Mouse (Mus musculus) G1E (cell line): Measurements from ENCODE around the gene Gm42742. TPM values are rescaled to one million over a fixed set of nuclear protein-coding genes. Genes with fewer than 3 reads are reported as not detected.

Experiments used
- ATAC-seq: 2 replicates; pipeline ENCODE4 v1.8.0; 2016; ENCODE audit warnings: mild to moderate bottlenecking; ENCODE audit not compliant: insufficient number of reproducible peaks, poor library complexity, low FRiP score, severe bottlenecking; ENCODE audit errors: extremely low read depth
- DNase-seq: peaks from one replicate; pipeline ENCODE4 v3.0.0; 2012; ENCODE audit warnings: low spot score
- H3K27me3 ChIP-seq: 2 replicates; pipeline ENCODE4 v1.6.1; 2012; ENCODE audit warnings: mild to moderate bottlenecking, low read length, inconsistent platforms; ENCODE audit not compliant: insufficient read depth
- H3K36me3 ChIP-seq: replicated peaks from 2 replicates; pipeline ENCODE3; 2012; ENCODE audit warnings: mild to moderate bottlenecking, inconsistent platforms
- H3K4me1 ChIP-seq: 2 replicates; pipeline ENCODE4 v1.6.1; 2012; ENCODE audit warnings: low read depth, low read length, inconsistent platforms, mixed read lengths; ENCODE audit not compliant: insufficient read depth
- H3K4me3 ChIP-seq: 2 replicates; pipeline ENCODE4 v1.5.1; 2012; ENCODE audit warnings: low read depth, mild to moderate bottlenecking, inconsistent platforms, low read length, moderate library complexity, mixed read lengths
- H3K9me3 ChIP-seq: replicated peaks from 2 replicates; pipeline ENCODE4 v1.6.1; 2012; ENCODE audit warnings: inconsistent platforms
- CTCF ChIP-seq: IDR thresholded peaks from 2 replicates; pipeline ENCODE4 v1.5.1; 2012; ENCODE audit warnings: low read depth, low read length, inconsistent platforms, mixed read lengths
- GATA1 ChIP-seq: IDR thresholded peaks from 2 replicates; pipeline ENCODE4 v1.6.1; 2012; ENCODE audit warnings: borderline replicate concordance, low read length, inconsistent platforms, mixed read lengths
- GATA2 ChIP-seq: IDR thresholded peaks from 2 replicates; pipeline ENCODE4 v1.6.1; 2012; ENCODE audit warnings: low read depth, low read length, inconsistent platforms, borderline replicate concordance
- POLR2AphosphoS5 ChIP-seq: IDR thresholded peaks from 2 replicates; pipeline ENCODE4 v1.6.1; 2012; ENCODE audit warnings: low read depth, low read length, inconsistent platforms; ENCODE audit not compliant: insufficient replicate concordance
- TAL1 ChIP-seq: conservative IDR thresholded peaks from 2 replicates; pipeline ENCODE4 v1.6.1; 2012; ENCODE audit warnings: low read depth, low read length, inconsistent platforms, mixed read lengths
- polyA plus RNA-seq: library from polyadenylated mRNA; stranded (reverse); fragments of >175 nt; gene quantifications from 2 replicates; pipeline ENCODE4 v1.2.3, GENCODE M21; 2012
- total RNA-seq, 2 experiments: library from RNA; stranded (forward) in 1 of 2; stranded (reverse) in 1 of 2; fragments of 200-1000 nt in 1 of 2; fragments of >200 nt in 1 of 2; fragmentation: Nextera tagmentation in 1 of 2; gene quantifications; 2 replicates each; pipeline ENCODE4 v1.2.3; 2014 to 2017

The Gm42742 gene
- total and polyA plus RNA-seq, 3 experiments, result 0.93 to 128 (median 21.4) TPM

DNA sequence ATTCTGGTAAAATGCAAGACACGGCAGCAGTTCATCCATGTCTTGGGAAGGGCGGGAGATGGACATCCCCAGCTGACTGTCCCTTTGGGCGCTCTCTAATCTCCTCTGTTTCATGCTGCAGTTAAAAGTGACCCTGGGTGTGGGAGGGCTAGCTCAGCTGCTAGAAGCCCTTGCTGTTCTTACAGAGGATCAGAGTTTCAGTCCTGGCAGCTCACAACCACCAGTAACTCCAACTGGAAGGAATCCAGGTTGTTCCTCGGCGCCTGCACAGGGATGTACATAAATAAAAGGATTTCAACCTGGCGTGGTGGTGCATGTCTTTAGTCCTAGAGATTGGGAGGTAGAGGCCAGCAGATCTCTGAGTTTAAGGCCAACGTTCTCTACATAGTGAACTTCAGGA lies 37.8 kb downstream of the Gm42742 start:
- TF ChIP-seq TAL1, result no peak
- no peak for TF ChIP-seq GATA2
- DNase-seq (no peak), ATAC-seq (no peak)
- Histone ChIP-seq H3K4me1 (peaks cover 35% of the 10 kb centered on the region), H3K4me3 (no peak overlapping the region), H3K9me3 (no peaks in the 10 kb centered on the region), H3K27me3 (no peaks in the 10 kb centered on the region; the same call in 1 of the 2 replicates), H3K36me3 (peaks cover 62% of the 10 kb centered on the region)

DNA sequence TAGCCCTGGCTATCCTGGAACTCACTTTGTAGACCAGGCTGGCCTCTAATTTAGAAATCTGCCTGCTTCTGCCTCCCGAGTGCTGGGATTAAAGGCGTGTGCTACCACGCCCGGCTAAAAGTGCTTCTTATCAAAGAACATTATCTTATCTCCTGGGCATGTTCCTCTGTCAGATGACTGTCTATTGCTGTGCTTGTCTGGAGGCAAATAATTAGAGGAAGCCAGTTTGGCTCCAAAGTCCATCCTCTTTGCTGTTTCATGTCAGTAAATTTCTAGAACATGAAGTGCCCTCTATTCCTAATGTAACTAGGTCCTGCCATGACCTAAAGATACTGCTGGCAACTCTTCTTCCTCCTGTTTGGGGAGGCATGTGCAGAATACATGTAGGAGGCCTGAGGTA lies 38.8 kb downstream of the Gm42742 start:
- Histone ChIP-seq H3K27me3 (no peaks in the 10 kb centered on the region; the same call in 1 of the 2 replicates), H3K4me1 (peaks cover 44% of the 10 kb centered on the region), H3K4me3 (no peak overlapping the region), H3K36me3 (peaks cover 61% of the 10 kb centered on the region), H3K9me3 (no peaks in the 10 kb centered on the region)
- ATAC-seq (no peak), DNase-seq (no peak)
- TF ChIP-seq GATA2 (no peak), CTCF (no peak)

DNA sequence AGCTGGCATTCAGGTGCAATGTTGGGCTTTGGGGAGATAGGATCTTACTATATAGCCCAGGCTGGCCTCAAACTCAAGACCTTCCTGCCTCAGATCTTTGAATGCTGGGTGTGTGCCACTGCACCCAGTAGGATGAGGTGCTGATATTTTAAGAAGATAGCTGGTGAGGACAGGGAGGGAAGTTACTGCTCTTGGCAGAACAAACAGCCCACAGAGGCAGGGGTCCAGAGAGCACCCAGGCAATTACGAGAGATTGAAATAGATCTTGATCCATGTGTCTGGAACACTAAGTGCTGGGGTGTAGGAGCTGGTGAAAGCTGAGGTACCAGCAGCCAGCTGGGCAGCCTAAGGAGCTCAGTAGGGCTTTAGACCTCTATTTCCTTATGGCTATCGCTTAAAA lies 39.3 kb downstream of the Gm42742 start:
- H3K36me3 ChIP-seq, result peaks cover 58% of the 10 kb centered on the region
- H3K27me3 ChIP-seq, result no peaks in the 10 kb centered on the region; the same call in 1 of the 2 replicates
- no peak for ATAC-seq
- TF ChIP-seq POLR2AphosphoS5 (no peak), GATA1 (no peak), GATA2 (no peak), CTCF (no peak), TAL1 (no peak)
- H3K4me3 ChIP-seq, result no peak overlapping the region
- no peaks in the 10 kb centered on the region for H3K9me3 ChIP-seq
- no peak for DNase-seq
- peaks cover 48% of the 10 kb centered on the region for H3K4me1 ChIP-seq

DNA sequence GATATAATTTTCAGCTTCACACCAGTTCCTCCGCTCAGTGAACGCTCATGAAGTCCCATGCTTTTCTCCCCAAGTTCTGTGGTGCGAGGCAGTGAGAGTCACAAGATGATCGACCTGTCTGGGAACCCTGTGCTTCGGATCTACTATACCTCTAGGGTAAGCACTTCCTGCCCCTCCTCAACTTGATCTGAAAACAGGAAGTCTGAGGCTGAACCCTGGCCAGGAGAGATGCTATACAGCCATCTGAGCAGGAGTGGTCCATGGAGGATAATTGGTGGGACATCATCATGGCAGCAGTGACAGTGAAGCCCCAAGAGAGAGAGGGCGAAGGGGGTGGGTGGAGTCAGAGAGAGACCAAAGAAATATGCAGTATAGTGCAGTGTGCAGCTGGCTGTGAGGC lies 42.1 kb downstream of the Gm42742 start:
- no peak overlapping the region for H3K4me3 ChIP-seq
- peaks cover 58% of the 10 kb centered on the region for H3K4me1 ChIP-seq
- H3K9me3 ChIP-seq, result no peaks in the 10 kb centered on the region
- ATAC-seq (no peak), DNase-seq (no peak)
- no peaks in the 10 kb centered on the region; the same call in 1 of the 2 replicates for H3K27me3 ChIP-seq
- TF ChIP-seq TAL1 (no peak), GATA2 (no peak), POLR2AphosphoS5 (no peak), CTCF (no peak), GATA1 (no peak)
- peaks cover 55% of the 10 kb centered on the region for H3K36me3 ChIP-seq

DNA sequence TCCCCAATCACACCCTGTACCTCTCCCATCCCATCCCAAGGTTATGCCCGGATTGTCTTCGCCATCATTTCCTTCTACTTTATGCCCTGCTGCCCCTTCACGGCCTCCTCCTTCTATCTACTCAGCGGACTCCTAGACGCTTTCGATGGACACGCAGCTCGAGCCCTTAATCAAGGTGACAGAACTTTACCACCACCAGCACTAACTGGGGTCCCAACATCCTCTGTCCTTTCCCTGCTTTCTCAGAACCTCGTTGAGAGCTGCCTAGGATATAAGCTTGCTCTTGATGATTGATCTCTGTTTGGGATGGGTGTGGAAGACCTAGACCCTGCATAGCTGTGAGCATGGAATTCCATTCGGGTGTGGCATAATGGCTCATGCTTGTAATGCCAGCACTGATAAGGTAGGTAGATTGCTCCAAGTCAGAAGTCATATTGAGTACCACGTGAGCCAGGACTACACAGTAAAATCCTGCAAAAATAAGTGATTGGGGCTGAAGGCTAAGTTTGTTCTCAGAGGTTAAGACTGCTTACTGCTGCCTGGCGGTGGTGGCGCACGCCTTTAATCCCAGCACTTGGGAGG lies 43.9 kb downstream of the Gm42742 start:
- no peak for ATAC-seq
- Histone ChIP-seq H3K4me3 (peak overlapping the region; percentile 92), H3K27me3 (peaks cover 8% of the 10 kb centered on the region), H3K9me3 (no peaks in the 10 kb centered on the region), H3K4me1 (peaks cover 50% of the 10 kb centered on the region), H3K36me3 (peaks cover 44% of the 10 kb centered on the region)
- TF ChIP-seq GATA2 (no peak), POLR2AphosphoS5 (no peak), GATA1 (no peak), CTCF (no peak), TAL1 (no peak)
- DNase-seq, result no peak

DNA sequence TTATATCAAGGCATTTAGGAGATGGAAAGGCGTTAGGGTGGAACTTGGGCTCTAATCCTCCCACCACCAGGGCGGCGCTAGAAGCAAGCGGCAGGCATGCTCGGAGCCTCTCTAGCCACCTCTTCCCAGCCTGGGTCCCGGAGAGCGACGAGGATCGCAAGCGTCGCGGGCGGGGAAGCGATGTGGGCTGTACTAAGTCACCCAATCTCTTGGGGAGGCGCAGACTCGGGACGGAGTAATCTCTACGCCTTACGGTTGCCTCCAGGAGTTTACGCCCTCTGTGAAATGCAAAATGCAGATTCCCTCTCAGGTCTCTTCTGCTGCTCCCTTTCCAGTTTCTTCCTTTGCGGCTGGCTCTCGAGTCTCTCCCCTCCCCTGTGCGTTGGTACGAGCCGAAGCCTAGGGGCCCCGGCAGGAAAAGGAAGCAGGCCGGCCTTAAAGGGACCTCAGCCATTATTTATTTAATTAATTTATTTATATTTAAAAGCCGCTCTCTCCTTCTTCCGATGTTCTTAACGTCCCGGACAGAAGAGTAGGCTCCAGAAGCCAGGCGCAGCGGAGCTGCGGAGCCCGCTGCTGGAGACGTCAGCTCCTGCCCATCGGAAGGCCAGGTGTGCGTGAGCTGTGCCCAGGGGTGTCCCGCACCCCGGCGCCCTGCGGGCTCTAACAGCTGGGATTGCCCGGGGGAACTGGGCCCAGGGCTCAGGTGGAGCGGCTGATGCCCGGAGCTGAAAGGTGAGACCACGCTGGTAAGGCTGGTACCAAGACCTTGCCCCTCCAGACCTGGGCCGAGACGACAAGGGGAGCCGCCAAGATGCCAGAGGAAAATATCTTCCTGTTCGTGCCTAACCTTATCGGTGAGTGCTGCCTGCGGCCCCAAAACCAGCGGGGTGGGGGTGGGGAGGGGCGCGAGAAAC lies 44.7 kb downstream of the Gm42742 start, which contains the start of gene Cdiptos:
TSS of gene Cdiptos (minus strand) at position 149 of the 917 bp plus-strand sequence.
- TF ChIP-seq CTCF (peak; percentile 70), GATA1 (no peak)
- Histone ChIP-seq H3K9me3 (no peaks in the 10 kb centered on the region), H3K36me3 (peaks cover 37% of the 10 kb centered on the region), H3K4me3 (peak within 1 kb of the TSS; percentile 92), H3K27me3 (peaks cover 8% of the 10 kb centered on the region), H3K4me1 (peaks cover 42% of the 10 kb centered on the region)
- peak; percentile 95 for ATAC-seq
- peak; percentile 88 for DNase-seq

DNA sequence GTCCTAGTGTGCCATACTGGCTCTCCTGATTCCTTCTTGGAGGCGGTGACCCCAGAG lies 45.2 kb downstream of the Gm42742 start, which contains the start of gene Cdipt:
TSS of gene Cdipt (plus strand) at position 22 of the 57 bp plus-strand sequence.
- Histone ChIP-seq H3K9me3 (no peaks in the 10 kb centered on the region), H3K27me3 (peaks cover 8% of the 10 kb centered on the region), H3K36me3 (peaks cover 33% of the 10 kb centered on the region), H3K4me1 (peaks cover 41% of the 10 kb centered on the region), H3K4me3 (peak within 1 kb of the TSS; percentile 92)
- TF ChIP-seq TAL1 (no peak), GATA2 (no peak), POLR2AphosphoS5 (no peak), CTCF (no peak), GATA1 (no peak)
- no peak for ATAC-seq
- no peak for DNase-seq
